Mouse (Mus musculus) lung, adult 18-20 months (tissue): ENCODE data around the gene Med24.
"Not testable (repeated sequence)": the region's sequence is repeated elsewhere in the genome, so short reads cannot be mapped to it uniquely, and the experiment has no call there.

Source experiments
- DNase-seq, 2 experiments: peaks; one replicate each; pipeline ENCODE4 v3.0.0; 2022; ENCODE audit warnings: mixed read lengths in 2 of 2

The Med24 gene

DNA sequence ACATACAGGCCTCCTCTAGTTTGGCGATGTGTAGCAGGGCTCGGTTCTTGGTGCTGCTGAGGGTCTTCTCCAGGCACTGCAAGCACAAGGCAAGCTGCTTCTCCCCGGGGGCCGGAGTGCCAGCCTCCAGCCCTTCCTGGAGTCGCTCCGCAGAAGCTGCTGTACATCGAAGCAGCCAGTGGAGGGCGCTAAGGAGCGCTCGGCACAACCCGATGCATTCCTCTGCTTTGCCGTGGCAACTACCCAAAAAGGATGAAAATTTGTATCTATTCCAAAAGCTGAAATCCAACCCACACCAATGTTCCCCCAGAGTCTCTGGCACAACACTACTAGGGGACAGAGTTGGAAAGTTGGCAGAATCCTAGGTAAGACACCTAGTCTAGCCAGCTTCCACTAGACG is 11.3 kb downstream of the Med24 start:
- peak; percentile 66 to 79 for DNase-seq

DNA sequence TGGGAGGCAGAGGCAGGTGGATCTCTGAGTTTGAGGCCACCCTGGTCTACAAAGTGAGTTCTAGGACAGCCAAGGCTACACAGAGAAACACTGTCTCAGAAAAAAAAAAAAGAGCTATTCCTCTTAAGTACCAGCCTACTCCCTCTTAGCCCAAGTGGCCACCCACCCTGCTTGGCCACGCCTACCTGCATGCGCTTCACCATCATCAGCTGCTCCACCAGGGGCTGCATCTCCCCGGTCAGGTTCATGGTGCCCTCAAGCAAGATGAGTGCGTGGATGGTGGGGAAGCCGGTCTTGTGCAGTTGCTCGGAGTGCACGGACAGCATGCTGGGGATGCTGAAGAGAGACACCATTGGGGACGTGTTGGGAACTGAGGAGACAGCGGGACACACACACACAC is 13.3 kb downstream of the Med24 start:
- DNase-seq: no peak

DNA sequence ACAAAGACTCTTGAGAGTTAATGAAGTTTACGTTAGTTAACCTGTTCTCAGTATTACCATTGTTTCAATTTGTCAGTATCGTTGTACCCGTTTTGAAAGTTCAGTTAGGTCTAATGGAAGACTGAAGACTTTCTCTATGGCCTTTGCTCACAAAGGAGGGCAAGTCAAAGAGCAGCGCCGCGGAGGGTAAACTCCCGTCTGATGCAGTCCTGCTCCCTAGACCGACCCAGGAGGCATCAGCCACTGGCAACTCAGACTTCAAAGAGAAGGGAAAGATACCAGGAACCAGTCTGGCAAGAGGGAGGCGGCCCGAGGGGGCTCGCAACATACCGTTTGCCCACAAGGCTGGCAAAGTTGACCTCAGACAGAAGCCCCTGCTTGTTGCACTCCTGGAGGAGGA is 15.5 kb downstream of the Med24 start:
- DNase-seq: no peak

DNA sequence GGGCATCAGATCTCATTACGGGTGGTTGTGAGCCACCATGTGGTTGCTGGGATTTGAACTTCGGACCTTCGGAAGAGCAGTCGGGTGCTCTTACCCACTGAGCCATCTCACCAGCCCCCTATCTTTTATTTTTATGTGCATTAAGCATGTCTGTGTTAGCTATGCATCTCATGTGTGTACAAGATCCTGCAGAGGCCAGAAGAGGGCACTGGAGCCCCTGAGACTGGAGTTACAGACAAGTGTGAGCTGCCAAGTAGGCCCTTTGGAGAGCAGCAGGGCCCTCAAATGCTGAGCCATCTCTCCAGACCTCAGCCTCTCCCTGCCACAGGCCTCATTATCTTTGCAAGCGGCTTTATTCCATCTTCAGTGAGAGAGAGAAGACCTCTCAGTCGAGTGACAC is 17.2 kb downstream of the Med24 start:
- not testable (repeated sequence) for DNase-seq

DNA sequence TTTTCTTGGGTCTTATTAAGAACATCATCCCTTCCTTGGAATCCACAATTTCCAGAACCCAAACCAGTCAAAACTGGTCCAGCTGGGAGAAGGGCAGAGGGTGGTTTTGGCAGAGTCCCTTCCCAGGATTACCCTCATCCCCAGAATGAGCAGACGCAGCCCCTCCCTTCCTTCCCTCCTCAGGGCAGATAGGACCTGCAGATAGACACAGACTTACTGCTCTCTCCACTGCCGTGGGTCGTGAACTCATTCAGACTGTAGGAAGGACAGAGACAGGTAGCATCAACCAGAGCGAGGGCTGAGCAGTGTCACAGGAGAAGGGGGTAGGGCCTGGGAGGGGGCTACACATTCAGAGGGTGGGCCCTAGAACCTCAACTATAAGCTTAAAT is 18.2 kb downstream of the Med24 start:
- DNase-seq: no peak

DNA sequence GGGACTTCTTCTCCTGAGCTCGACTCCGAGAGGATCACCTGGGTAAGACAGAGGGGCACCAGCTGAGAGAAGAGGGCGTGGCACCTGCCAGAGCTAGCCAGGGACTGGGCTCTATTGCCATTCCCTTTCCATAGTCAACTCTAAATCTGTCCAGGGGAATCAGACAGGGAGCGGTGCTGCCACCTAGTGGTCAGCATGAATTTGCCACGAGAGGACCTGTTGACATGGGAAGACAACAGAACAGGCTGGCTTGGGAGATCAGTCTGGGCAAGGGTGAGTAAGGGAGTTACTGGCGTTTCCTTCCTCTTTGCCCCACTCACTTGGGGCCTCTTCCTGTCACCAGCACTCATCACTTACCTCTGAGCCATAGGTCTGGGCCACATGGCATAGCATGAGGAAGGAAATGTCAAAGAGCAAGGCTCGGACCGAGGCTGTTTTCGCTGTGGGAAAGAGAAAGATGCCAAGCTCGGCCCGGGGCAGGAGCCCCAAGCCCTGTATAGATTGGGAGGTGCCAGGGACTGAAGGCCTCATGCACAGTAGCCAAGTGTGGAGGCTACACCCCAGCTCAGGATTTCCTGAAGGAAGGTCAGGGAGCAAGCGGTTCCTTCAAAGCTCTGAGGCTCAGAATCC is 18.7 kb downstream of the Med24 start:
- DNase-seq: peak; percentile 85 to 89

DNA sequence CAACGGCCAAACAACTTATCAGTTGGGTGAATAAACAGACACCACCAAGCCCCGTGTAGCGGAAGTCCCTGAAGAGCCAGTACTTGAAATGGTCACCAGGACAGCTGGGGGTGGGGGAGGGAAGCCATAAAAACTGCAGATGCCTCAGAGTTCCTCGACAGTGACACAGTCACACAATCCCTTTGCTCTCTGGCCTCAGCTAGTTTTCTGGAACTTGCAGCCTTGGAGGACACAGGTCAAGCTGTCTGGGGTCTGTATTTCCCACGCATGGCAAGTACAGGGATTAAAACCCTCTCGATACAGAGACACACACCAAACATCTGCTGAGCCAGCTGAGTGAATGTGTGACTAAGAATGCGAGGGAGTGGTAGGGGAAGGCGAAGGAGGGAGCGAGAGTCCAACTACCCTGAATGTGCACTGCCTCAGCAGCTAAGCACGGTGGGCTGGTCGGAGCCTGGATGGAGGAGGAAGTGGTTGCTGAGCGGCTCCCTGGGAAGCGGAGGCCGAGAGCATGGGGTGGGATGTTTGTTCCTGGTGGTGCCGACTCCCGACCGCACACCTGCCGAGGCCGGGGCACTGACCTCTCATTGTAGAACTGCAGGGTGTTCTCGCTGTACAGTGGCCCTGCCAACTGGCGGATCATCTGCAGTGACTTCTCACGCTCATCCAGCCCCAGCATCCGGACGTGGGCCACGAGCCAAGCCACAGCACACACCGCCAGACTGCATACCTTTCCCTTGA is 20.1 kb downstream of the Med24 start:
- DNase-seq: peak; percentile 48 to 49

DNA sequence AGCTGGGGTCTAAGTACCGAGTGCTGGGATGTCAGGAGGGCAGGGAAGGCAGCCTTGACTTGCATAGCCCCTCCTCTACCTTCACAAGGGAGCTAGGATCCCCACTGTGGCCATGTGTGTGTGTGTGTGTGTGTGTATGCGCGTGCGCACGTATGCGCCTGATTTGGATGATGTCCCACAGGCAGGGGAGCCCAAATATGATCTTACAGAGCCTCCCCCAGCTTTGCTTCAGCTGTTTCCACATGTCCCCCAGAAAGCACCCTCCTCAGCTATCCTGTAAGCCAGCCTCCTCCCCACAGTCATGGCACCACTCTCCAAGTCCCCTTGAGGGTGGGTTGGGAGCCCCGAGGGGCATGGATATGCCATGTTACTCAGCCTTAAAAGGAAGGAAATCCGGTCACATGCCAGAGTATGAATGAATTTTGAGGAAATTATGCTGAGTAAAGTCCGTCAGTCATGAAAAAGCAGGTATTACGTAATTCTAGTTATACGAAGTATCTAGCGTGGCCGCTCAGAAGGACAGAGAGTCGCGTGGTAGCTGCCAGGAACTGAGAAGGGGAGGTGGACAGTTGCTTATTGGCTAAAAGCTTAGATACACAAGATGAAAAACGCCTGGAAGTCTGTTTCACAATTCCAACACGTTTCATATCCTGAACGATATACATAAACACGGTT is 20.8 kb downstream of the Med24 start:
- DNase-seq: peak; percentile 68 to 83

DNA sequence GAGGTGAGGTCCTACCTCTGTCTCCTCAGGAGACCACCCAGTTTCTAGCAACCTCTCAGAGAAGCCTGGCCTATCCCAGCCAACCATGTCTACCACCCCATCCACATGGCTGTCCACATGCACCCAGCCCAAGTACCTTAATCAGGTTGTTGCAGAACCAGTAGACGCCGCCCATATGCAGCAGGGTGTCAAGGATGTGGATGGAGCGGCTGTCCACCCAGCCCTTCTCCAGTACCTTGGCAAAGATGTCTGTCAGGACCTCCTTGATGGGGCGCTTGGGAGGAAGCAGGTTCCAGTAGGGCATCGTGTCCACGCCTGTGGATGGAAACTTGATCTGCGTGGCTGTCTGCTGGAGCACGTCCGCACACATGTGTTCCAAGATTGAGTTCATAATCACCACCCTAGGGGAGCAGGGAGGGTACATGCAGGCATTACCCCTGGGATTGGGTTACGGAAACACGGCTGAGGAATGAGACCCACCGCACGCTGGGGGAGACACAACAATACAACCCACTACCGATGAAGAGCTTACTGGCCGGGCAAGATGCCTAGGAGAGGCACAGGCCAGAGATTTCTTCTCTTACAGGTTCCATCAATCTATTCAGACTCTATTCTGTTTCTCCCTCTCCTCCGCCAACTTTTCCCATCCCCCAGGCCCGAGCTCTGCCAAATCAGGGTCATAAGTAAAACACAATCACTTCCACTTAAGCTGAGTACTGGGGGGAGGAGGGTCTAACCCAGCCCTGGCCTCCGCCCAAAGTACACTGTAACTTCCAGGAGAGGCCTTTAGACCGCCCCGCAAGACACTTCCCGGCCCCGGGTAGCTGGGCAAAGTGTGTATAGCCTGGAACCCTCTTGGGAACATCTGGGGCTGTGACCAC is 21.6 kb downstream of the Med24 start:
- peak; percentile 82 to 87 for DNase-seq

DNA sequence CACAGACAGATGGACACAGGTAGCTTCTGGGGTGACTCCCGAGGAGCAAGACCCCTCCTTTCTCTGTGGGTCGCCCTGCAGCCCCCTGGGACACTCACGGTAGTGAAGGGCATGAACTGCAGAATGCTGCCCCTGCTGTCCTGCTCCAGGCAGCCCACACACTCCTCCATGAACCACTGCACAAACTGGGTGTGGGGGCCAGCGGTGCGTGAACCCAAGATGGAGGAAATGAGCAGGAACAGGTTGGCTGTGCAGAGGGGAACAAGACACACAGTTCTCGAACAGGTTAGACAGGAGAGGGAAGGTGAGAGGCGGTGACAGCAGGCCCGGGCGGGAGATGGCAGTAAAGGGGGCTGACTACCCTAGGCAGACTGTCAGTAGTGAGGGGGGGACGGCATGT is 24.2 kb downstream of the Med24 start:
- no peak for DNase-seq

DNA sequence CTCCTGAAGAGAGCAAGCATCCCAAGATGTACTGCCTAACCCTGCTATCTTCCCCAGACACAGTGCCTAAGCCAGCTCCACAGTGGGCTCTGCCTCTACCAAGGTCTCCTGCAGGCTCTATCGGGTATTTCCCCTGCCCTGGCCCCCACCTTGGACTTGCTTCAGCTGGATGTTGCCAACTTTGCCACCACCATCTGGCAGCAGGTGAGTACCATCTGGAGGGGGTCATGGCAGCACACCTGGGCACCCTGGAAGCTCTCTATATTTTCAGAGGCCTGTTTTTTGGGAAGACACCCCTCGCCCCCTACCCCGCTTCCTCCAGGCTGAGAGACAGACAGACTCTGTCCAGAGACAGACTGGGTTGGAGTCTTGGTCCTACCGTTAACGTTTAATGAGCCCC is 26.9 kb downstream of the Med24 start:
- DNase-seq: no peak

DNA sequence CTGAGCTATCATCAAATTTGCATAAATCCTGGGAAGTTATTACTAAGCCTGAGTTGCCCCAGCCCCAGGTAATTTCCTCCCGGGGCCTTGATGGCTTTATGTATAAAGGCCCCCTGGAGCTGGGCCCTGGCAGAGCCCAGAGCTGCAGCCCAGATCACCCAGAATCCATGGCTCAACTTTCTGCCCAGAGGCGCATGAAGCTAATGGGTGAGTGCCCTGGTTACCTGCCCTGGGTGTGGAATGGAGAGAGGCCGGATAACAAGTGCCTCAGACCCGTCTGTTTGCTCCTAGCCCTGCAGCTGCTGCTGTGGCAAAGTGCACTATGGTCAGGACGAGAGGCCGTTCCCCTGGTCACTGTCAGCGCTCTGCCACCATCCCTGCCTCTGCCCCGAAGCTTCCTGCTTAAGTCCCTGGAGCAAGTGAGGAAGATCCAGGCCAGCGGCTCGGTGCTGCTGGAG is 28.0 kb downstream of the Med24 start, which contains the start of gene Csf3:
Gene Csf3 (plus strand): TSS at position 51 of the 458 bp plus-strand sequence.
- DNase-seq: no peak

DNA sequence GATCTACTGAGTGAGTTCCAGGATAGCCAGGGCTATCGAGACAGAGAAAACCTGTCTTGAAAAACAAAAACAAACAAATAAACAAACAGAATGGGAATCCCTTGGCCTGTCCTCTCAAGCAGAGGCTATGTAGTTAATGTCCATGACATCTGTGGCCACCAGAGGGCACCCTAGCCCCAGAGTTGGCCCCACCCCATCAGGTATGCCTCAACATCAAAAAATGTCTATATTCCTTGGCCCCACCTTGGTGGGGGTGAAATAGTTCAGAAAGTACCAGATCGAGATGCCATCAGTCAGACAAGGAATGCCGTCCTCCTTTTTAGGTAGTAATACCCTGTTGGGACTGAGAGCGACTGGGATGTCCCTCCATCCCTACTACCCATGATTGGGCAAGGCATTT is 29.3 kb downstream of the Med24 start:
- peak; percentile 80 to 81 for DNase-seq

DNA sequence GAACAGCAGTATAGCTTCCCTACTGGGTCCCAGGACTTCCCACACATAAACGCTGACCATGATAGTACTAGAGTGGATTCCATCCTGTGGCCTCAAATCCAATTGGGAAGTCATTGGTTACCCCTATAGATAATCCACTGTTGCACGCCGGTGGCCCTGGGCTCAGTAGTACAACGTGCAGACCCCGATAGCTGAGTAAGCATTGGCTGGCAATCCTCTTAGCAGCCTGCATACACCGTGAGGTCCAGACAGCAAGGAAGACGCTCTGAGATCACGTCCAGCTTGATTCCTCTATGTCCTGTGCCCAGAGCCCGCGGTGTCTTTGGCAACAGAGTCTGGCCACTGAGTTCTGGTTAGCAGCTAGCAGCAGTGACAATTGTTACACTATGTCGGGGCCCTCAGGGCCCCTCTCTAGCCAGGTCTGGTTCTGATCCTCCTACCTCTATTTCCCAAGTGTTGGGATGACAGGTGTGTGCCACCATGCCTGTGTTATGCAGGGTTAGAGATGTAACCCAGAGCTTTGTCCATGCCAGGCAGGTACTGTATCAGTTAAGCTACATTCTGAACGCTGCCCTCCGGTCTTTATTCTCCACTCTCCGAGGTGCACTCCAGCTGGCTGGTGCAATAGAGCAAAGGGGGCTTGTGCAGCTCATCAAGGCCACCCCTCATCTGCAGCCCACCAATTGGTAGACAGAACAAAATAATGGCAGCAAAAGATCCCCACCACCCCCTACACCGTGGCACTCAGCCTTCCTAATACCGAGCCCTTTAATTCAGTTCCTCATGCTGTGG is 30.2 kb downstream of the Med24 start:
- DNase-seq: no peak

DNA sequence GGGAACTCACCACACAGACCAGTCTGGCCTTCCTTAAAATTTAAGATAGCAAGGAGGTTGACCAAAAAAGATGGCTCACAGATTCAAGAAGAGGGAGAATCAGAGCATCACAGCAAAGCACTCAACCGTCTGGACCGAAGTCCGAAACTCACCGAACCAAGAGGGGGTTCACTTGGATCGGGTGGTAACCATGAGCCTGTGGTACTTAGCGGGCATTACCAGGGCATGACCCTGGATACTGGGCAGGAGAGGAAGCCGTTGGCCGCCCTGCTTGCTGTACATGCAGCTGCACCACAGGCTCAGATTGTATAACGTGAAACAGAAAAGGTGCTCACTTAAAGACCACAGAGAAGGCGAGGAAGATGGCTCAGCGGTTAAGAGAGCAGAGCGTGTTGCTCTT is 32.0 kb downstream of the Med24 start:
- DNase-seq: no peak

DNA sequence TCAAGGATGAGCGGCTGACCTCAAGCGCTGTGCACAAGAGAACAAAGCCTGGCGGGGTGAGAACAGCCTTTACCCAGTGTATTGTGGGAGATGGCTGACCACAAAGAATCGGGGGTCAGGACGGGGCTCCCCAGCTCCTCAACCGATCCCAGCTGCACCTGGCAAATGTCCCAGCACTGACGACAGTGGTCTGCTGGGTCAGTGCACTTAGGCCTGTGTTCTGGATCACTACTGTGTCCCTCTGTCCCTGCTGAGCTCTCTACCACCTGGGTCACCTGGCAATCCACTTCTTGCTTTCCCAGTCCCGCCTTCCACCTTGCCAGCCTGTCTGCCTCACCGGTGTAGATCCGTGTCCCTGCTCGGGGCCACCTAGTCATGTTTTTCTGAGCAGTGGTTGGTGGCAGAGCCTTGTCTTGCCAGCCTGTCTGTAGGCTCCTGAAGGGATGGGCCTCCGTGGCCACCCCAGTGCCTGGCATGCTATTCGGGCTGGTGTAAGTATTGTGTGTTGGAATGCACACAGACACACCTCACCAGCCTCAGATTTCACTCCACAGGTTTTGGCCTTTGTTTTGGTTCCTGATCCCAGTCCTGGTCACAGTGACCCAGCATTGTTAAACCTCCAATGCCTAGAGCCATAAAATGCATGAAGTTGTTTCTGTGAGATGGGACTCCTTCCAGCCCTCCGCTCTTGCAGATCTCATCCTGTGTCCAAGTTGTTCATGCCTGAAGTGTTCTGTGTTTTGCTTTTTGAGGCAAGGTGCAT is 32.6 kb downstream of the Med24 start:
- DNase-seq: peak in 1 of 2 experiments; percentile 55

DNA sequence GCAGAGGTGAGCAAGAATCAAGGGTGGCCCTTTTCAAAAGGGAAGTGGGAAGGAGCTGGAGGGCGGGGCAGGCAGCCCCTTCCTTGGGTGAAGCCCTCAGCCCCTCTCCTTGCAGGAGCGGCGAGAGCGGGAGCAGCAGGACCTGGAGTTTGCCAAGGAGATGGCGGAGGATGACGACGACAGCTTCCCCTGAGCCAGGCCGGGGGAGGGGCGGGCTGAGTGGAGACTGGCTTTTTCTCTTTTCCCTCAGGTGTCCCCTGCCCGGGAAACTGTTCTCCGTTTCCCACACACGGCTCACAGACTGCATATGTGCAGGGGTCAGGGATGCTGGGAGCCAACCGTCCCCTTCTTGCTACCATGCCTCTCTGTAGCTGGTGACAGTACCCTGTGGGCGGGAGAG is 33.8 kb downstream of the Med24 start:
- no peak for DNase-seq

DNA sequence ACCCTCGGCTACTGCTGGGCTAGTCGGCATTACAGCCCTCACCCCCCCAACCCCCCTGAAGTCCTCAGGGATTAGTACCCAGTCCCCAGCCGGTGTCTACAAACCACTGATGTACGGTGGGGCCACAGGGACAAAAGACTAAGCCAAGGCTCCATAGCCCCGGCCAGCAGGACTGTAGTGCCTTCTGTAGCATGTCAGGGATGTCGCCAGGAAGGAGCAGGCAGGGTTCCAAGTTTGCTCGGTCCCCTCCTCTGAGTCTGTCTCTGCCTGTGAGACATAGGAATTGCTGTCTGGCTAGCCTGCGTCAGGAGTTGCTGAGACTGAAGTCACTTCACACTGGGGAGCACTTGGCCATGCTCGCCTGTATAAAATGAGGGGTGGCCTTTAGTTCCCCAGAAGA is 34.9 kb downstream of the Med24 start:
- no peak for DNase-seq

DNA sequence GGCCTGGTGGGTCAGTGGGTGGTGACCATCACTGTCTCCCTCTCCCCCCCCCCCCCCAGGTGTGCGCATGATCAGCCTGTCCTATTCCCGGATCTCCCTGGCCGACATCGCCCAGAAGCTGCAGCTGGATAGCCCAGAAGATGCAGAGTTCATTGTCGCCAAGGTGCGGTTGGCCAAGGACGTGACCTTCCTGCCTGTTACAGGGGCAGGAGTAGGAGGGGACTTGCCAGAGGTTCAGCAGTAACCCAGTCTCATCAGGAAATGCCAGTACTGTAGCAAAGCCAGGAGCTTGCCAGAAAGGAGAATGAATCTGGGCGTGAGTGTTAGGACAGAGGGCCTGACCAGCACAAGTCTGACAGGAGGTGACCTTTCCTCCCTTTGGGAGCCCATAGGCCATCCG is 35.5 kb downstream of the Med24 start:
- DNase-seq: no peak

DNA sequence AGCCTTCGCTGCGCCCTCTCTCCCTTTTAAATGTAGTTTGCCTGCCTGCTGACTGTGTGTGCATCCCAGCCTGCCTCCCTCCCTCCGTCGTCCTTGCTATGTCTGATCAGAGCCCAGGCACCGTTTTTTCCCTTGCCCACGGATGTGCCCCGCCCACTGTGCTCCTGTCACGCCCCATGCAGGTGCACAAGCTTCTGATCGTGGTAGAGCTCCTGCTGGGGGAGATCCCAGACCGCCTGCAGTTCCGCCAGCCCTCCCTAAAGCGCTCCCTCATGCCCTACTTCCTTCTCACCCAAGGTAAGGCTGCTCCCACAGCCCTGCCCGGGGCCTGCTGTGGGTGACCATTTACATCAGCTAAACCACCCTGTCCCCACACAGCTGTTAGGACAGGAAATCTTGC is 36.0 kb downstream of the Med24 start:
- DNase-seq: no peak

DNA sequence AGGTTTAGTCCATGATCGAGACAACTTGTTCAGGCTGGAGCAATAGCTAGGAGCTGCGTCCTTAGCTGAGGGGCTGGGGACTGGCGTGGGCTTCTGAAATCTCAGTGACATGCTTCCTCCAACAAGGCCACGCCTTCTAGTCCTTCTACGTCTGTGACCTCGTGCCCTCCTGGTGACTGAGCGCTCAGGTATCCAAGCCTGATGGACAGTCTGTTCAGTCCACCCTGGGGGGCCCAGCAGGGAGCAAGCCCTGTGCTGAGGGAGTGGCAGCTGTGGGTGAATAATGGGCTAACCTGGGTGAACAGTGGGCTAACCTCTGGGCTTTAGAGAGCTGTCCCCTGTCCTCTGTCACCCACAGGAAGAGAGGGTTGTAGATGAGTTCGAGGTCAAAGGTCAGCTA is 41.2 kb downstream of the Med24 start:
- DNase-seq: no peak
